Mouse (Mus musculus): ENCODE data around the gene Crtam. TPM values are rescaled to one million over a fixed set of nuclear protein-coding genes. Genes with fewer than 3 reads are reported as not detected.

Gene Crtam
- total and polyA plus RNA-seq, 3 experiments: 0.04 TPM; not detected in 2

DNA sequence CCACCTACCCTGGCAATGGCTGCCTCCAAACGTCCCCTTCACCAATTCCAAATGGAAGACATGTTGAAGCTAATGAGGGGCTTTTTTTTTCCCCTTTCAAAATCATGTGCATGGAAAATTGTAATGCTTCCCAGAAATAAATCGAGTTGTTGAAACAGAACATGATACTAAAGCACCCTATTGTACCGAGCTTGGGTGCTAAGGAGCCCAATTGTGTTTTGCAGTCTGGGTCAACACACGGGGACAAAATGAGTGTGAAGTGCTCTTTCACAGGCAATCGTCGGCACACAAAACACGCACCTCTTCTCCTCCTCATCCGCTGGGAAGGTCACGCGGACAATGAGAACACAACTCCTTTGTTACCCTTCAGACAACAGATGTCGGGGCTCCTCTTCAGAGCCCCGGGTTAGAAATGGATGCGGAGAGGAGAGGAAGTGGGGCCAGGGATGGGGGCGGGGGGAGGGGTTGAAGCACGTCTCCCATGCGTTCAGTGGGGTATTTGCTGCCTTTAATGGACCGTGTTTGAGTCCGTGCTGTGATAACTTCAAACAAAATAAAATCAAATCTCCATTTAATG is 55.3 kb downstream of the Crtam start:
- no peaks in the 10 kb centered on the region for H3K4me1 ChIP-seq (ENCODE audit: control insufficient read depth in 1 of 2, insufficient read depth in 2 of 2, low read length in 2 of 2)
- no peak overlapping the region for H3K4me3 ChIP-seq (ENCODE audit: control insufficient read depth in 1 of 2, insufficient read depth in 1 of 2, low read depth in 2 of 2, low read length in 2 of 2)
- no peaks in the 10 kb centered on the region for H3K36me3 ChIP-seq (ENCODE audit: control insufficient read depth in 1 of 2, insufficient read depth in 2 of 2, low read length in 2 of 2)
- H3K79me2 ChIP-seq (ENCODE audit: control insufficient read depth, insufficient read depth, low read length, poor library complexity): no peaks in the 10 kb centered on the region
- no peaks in the 10 kb centered on the region for H3K9me3 ChIP-seq (replicated peaks; ENCODE audit: insufficient read depth, low read length)
- H3K9ac ChIP-seq (ENCODE audit: control insufficient read depth, low read depth, low read length, poor library complexity, severe bottlenecking): no peak overlapping the region
- H3K27me3 ChIP-seq (ENCODE audit: control insufficient read depth in 1 of 2, insufficient read depth in 2 of 2, low read length in 2 of 2): no peaks in the 10 kb centered on the region; a peak in 2 of 4 replicates
- TF ChIP-seq CTCF (IDR thresholded peaks at IDR 0.05 in 2 of 3, conservative IDR thresholded peaks at IDR 0.05 in 1 of 3; ENCODE audit: control insufficient read depth in 1 of 3, insufficient read depth in 1 of 3, low read depth in 2 of 3, low read length in 3 of 3, poor library complexity in 1 of 3, severe bottlenecking in 1 of 3): no peak
- no peak overlapping the region for H3K27ac ChIP-seq (ENCODE audit: control insufficient read depth, low read depth, low read length)
- no peak for DNase-seq (ENCODE audit: low read depth, low spot score)

- H3K9me3 ChIP-seq (replicated peaks; ENCODE audit: insufficient read depth, low read length): no peaks in the 10 kb centered on the region
- no peak for DNase-seq (ENCODE audit: low read depth, low spot score)
- TF ChIP-seq NELFE (IDR thresholded peaks at IDR 0.05; ENCODE audit: low read depth, low read length) (no peak), USF2 (IDR thresholded peaks at IDR 0.05; ENCODE audit: borderline replicate concordance in 1 of 2, insufficient read depth in 1 of 2, low read depth in 1 of 2, low read length in 2 of 2) (no peak), ZNF384 (IDR thresholded peaks at IDR 0.05; ENCODE audit: low read depth, low read length) (no peak), CHD2 (IDR thresholded peaks at IDR 0.05; ENCODE audit: low read length) (no peak), SIN3A (IDR thresholded peaks at IDR 0.05; ENCODE audit: low read length) (no peak), ZMIZ1 (IDR thresholded peaks at IDR 0.05; ENCODE audit: low read depth, low read length) (no peak), POLR2AphosphoS5 (IDR thresholded peaks at IDR 0.05; ENCODE audit: borderline replicate concordance, low read depth, low read length) (no peak), ZKSCAN1 (IDR thresholded peaks at IDR 0.05; ENCODE audit: low read depth, low read length) (no peak), RAD21 (IDR thresholded peaks at IDR 0.05; ENCODE audit: low read depth, low read length) (no peak), ZC3H11A (IDR thresholded peaks at IDR 0.05; ENCODE audit: low read depth, low read length) (no peak), MEF2A (IDR thresholded peaks at IDR 0.05; ENCODE audit: extremely low read depth, insufficient replicate concordance, low read depth, low read length, poor library complexity, severe bottlenecking) (no peak), ETS1 (IDR thresholded peaks at IDR 0.05; ENCODE audit: low read depth, low read length) (no peak), MYB (IDR thresholded peaks at IDR 0.05; ENCODE audit: low read depth, low read length) (no peak), MAFK (IDR thresholded peaks at IDR 0.05; ENCODE audit: borderline replicate concordance, low read depth, low read length) (no peak), POLR2A (IDR thresholded peaks at IDR 0.05; ENCODE audit: control insufficient read depth in 1 of 2, insufficient read depth in 1 of 2, low read depth in 1 of 2, low read length in 2 of 2, poor library complexity in 1 of 2) (no peak), TAL1 (IDR thresholded peaks at IDR 0.05; ENCODE audit: low read length) (no peak), BHLHE40 (IDR thresholded peaks at IDR 0.05; ENCODE audit: borderline replicate concordance, low read depth, low read length) (no peak), KAT2A (conservative IDR thresholded peaks at IDR 0.05; ENCODE audit: low read depth, low read length) (no peak), RCOR1 (IDR thresholded peaks at IDR 0.05; ENCODE audit: low read depth, low read length) (no peak)
- no peak overlapping the region for H3K4me3 ChIP-seq (ENCODE audit: control insufficient read depth in 1 of 2, insufficient read depth in 1 of 2, low read depth in 2 of 2, low read length in 2 of 2)
- H3K27ac ChIP-seq (ENCODE audit: control insufficient read depth, low read depth, low read length): no peak overlapping the region
- H3K27me3 ChIP-seq (ENCODE audit: control insufficient read depth in 1 of 2, insufficient read depth in 2 of 2, low read length in 2 of 2): no peaks in the 10 kb centered on the region; a peak in 2 of 4 replicates
- H3K79me2 ChIP-seq (ENCODE audit: control insufficient read depth, insufficient read depth, low read length, poor library complexity): no peaks in the 10 kb centered on the region
- H3K36me3 ChIP-seq (ENCODE audit: control insufficient read depth in 1 of 2, insufficient read depth in 2 of 2, low read length in 2 of 2): no peaks in the 10 kb centered on the region
- no peaks in the 10 kb centered on the region for H3K4me1 ChIP-seq (ENCODE audit: control insufficient read depth in 1 of 2, insufficient read depth in 2 of 2, low read length in 2 of 2)
- H3K9ac ChIP-seq (ENCODE audit: control insufficient read depth, low read depth, low read length, poor library complexity, severe bottlenecking): no peak overlapping the region
These were observed 56.0 kb downstream of the Crtam start for GRCm38 (mm10) chr9:40948473-40948872.
